Mouse (Mus musculus) brain, embryonic 18.5 days (tissue): ENCODE data around the gene Gm37240.

Experiments used
- DNase-seq: peaks from one replicate; pipeline ENCODE4 v3.0.0-alpha.2; 2012; ENCODE audit warnings: low read depth, low spot score

Gm37240 gene

GRCm38 (mm10) chr3:84481104-84481503 lies 1406.2 kb downstream of the Gm37240 start:
- DNase-seq = no peak

GRCm38 (mm10) chr3:84480006-84480897 lies 1407.1 kb downstream of the Gm37240 start, which contains the start of gene Fhdc1:
Fhdc1 (minus strand) TSS chr3:84480429.
- no peak for DNase-seq

GRCm38 (mm10) chr3:84479293-84480005 lies 1407.9 kb downstream of the Gm37240 start:
- DNase-seq = no peak

GRCm38 (mm10) chr3:84478896-84479292 lies 1408.4 kb downstream of the Gm37240 start:
- DNase-seq = no peak

GRCm38 (mm10) chr3:84478195-84478594 lies 1409.1 kb downstream of the Gm37240 start:
- DNase-seq = no peak

GRCm38 (mm10) chr3:84477498-84477897 lies 1409.8 kb downstream of the Gm37240 start:
- DNase-seq = no peak

- DNase-seq = no peak
Measured at GRCm38 (mm10) chr3:84474981-84475775, 1412.1 kb downstream of the Gm37240 start.

GRCm38 (mm10) chr3:84474398-84474797 lies 1412.9 kb downstream of the Gm37240 start:
- no peak for DNase-seq

- no peak for DNase-seq
Measured at GRCm38 (mm10) chr3:84472955-84473354, 1414.4 kb downstream of the Gm37240 start.

GRCm38 (mm10) chr3:84472527-84472926 lies 1414.8 kb downstream of the Gm37240 start:
- no peak for DNase-seq

- no peak for DNase-seq
Measured at GRCm38 (mm10) chr3:84471146-84471545, 1416.2 kb downstream of the Gm37240 start.

- no peak for DNase-seq
Measured at GRCm38 (mm10) chr3:84468111-84468453, 1419.2 kb downstream of the Gm37240 start.

GRCm38 (mm10) chr3:84467419-84468110 lies 1419.8 kb downstream of the Gm37240 start:
- no peak for DNase-seq

GRCm38 (mm10) chr3:84465822-84466500 lies 1421.4 kb downstream of the Gm37240 start:
- no peak for DNase-seq

GRCm38 (mm10) chr3:84461687-84462086 lies 1425.6 kb downstream of the Gm37240 start:
- DNase-seq = no peak

GRCm38 (mm10) chr3:84460952-84461351 lies 1426.4 kb downstream of the Gm37240 start:
- no peak for DNase-seq

- DNase-seq = no peak
Measured at GRCm38 (mm10) chr3:84460499-84460898, 1426.8 kb downstream of the Gm37240 start.

GRCm38 (mm10) chr3:84455733-84456417 lies 1431.4 kb downstream of the Gm37240 start:
- no peak for DNase-seq

- no peak for DNase-seq
Measured at GRCm38 (mm10) chr3:84450651-84451050, 1436.7 kb downstream of the Gm37240 start.

GRCm38 (mm10) chr3:84449015-84449414 lies 1438.3 kb downstream of the Gm37240 start:
- no peak for DNase-seq
